Mouse (Mus musculus) left cerebral cortex, postnatal 36 days (tissue): ENCODE data around the gene Gm20747. TPM values are rescaled to one million over a fixed set of nuclear protein-coding genes. Genes with fewer than 3 reads are reported as not detected.
"Not testable (repeated sequence)": the region's sequence is repeated elsewhere in the genome, so short reads cannot be mapped to it uniquely, and the experiment has no call there.

Source experiments
- DNase-seq, 2 experiments: peaks; one replicate each; pipeline ENCODE4 v3.0.0; 2021 to 2022; ENCODE audit warnings: low spot score in 2 of 2, mixed read lengths in 1 of 2
- intact Hi-C: fragments of 180-260 bp; cut with DNase I; formaldehyde crosslinking; loops from one replicate; pipeline ENCODE4 v1.15.1; 2025
- total RNA-seq, 2 experiments: library from RNA; stranded (reverse); gene quantifications; 2 replicates each; pipeline ENCODE4 v1.2.3; 2021

Gene Gm20747
- total RNA-seq, result not detected

DNA sequence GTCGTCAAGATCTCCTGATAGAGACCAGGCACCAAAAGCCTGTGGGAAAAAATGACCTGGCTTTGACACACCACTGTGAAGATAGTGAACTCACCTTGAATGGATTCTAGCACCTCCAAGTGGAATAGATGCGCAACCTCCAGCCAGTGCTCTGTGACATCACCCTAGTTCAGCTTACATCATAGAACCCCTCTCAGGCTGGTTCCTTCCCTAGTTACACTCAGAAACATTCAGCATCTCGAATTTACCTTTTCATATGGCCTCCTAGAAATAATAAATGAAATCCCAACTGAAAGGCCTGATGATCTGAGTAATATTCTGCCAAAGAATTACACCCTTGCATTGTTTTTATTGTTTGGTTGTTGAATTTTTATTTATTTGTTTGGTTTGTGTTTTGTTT, at the start of gene Gm20747:
TSS of gene Gm20747 (minus strand) at position 101 of the 400 bp plus-strand sequence.
- intact Hi-C loops, result not testable (repeated sequence)

More for the DNA sequence above, at the start of gene Gm20747:
- not testable (repeated sequence) for DNase-seq
